Comparison of ENCODE assay signal across 23 mouse cellular contexts in the genomic region with DNA sequence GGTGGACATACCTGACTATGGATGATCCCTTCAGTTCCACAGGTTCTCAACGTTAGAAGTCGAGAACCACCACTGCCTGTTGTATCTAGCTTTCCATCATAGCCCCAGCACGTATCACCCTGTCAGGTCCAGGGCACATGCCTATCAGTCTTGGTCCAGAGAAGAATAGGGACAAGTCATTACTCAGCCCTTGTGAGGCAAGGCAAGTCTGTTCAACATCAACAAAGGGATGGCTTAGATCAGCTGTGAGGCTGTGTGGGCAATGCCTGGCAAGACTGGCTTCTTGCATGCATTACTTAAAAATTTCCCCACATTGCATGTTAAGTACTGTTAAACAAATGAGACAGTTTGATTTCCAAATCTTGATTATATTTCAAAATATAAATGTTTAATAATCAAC. TPM values are rescaled to one million over a fixed set of nuclear protein-coding genes. Genes with fewer than 3 reads are reported as not detected.
"Had no signal": no experiment of that assay in that cellular context is flagged by ENCODE, and none has a peak within 500 bp of the region (broad histone marks: within the 10 kb centered on the region; RNA-seq: fewer than 3 reads in every experiment).

No protein-coding gene starts in this region.

- H3K4me1 ChIP-seq: midbrain, embryonic 10.5 days; midbrain, embryonic 12.5 days; neural tube, embryonic 13.5 days; neural tube, embryonic 15.5 days; stomach, embryonic 15.5 days had no signal

- H3K27me3 ChIP-seq: midbrain, embryonic 12.5 days; neural tube, embryonic 13.5 days; neural tube, embryonic 15.5 days; stomach, embryonic 15.5 days had no signal

- H3K4me3 ChIP-seq: midbrain, embryonic 10.5 days; midbrain, embryonic 12.5 days; myocyte; neural tube, embryonic 13.5 days; neural tube, embryonic 15.5 days; stomach, embryonic 15.5 days had no signal

- H3K9ac ChIP-seq: liver, embryonic 14.5 days; lung, embryonic 14.5 days; midbrain, embryonic 12.5 days; neural tube, embryonic 13.5 days; neural tube, embryonic 15.5 days; stomach, embryonic 15.5 days had no signal

- DNase-seq: lung, adult 18-20 months; lung, embryonic 14.5 days; lung, postnatal 10 days; lung, postnatal 4 days; midbrain, embryonic 14.5 days; retina, postnatal 1 day; right cerebral cortex, adult 18-20 months; right cerebral cortex, postnatal 25 days; right cerebral cortex, postnatal 4 days; thymus, adult 2 months; thymus, postnatal 25 days; thymus, postnatal 4 days had no signal

- ATAC-seq: midbrain, embryonic 16.5 days had no signal

- H3K27ac ChIP-seq: liver, embryonic 14.5 days; midbrain, embryonic 10.5 days; midbrain, embryonic 12.5 days; neural tube, embryonic 13.5 days; neural tube, embryonic 15.5 days; stomach, embryonic 15.5 days; stomach, postnatal 0 days had no signal

- H3K36me3 ChIP-seq: midbrain, embryonic 10.5 days; midbrain, embryonic 12.5 days; neural tube, embryonic 13.5 days; neural tube, embryonic 15.5 days; stomach, embryonic 15.5 days had no signal

RNA-seq across cellular contexts. Expression of a gene that starts 1.0 kb away (rescaled TPM):
- total RNA-seq: megakaryocyte-erythroid progenitor cell, adult 5-6 weeks had no signal
- polyA plus RNA-seq: lung, embryonic 14.5 days; midbrain, embryonic 10.5 days; midbrain, embryonic 12.5 days; midbrain, embryonic 14.5 days; midbrain, embryonic 16.5 days; myocyte; neural tube, embryonic 11.5 days; neural tube, embryonic 13.5 days; stomach, postnatal 0 days had no signal
